Mouse (Mus musculus) lung, postnatal 4 days (tissue): ENCODE results near the gene Gm45521.

Source experiments
- DNase-seq, 2 experiments: peaks; one replicate each; pipeline ENCODE4 v3.0.0; 2021

The Gm45521 gene

DNA sequence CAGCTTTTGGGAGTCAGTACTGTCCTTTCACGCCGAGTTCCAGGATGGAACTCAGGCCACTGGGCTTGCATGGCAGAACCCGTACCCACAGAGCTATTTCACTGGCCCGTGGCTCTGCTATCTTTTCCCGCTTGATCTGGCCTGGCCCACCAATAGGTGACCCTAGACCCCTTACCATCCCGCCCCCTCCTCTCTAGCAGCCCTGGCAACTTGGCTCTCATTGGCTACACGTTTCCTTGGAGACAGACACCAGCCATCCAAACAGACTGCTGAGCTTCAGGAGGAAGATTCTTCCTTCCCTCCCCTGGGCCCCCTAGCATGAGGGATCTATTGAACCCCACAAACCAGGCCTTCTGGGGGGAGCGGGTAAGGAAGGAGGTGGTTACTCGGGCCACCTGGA lies at the start of gene Gm45521:
Gene Gm45521, plus strand, starts transcription at position 240 of the 400 bp plus-strand sequence.
- no peak for DNase-seq

DNA sequence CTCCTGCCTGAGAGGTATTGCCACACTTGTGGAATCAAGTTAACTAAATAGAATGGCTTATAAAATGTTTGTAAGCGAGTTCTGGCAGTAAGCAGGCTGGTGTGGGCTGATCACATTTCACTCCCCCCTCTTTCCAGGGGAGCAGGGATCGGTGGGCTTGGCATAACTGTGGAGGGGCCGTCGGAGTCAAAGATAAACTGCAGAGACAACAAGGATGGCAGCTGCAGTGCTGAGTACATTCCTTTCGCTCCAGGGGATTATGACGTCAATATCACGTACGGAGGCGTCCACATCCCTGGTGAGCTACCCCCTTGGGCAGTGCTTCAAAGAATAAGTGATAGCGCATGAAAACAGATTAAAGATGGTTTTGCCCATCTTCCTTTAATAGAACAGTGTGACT lies 47.6 kb upstream of the Gm45521 start:
- no peak for DNase-seq

- DNase-seq: peak; percentile 28 to 35
Measured at GRCm38 (mm10) chr14:7913842-7914241, 43.2 kb upstream of the Gm45521 start.

DNA sequence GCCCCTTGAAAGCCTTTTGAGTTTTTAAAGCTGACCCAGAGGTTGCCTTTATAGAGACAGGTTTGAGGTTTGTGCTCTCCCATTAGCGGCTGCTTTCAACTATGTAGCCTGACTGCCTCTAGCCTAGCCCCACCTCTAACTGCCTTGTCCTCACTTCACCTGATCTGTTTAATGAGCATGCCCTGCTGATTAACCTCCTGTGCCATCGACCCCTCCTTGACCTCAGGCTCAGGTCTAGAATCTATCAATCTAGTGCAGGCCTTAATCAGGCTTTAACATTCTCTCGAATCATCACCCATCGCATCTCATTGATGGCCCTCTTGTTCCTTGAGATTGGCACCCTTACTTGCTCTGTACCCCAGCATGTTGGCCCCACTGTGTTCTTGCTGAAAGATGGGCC lies 42.6 kb upstream of the Gm45521 start:
- no peak for DNase-seq

GRCm38 (mm10) chr14:7918150-7918991 lies 38.7 kb upstream of the Gm45521 start:
- no peak for DNase-seq

GRCm38 (mm10) chr14:7919309-7919708 lies 37.8 kb upstream of the Gm45521 start:
- no peak for DNase-seq

DNA sequence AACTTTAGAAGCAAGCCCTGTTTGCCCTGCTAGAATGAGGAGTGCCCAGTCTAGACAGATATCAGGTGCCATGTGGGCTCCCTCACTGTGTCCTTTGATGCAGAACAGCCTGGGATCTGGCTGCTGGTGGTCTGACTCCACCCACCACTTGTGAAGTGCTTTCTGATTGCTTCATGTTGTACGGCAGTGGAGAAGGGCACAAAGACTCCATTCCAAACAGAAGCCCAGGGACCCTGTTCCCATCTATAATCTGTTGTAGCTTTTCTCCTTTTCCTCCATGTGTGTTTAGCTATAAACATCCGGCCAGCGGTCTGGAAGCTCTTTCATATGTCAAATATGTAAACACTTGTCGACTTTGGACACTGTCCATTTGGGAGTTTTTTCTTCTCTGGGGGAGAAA lies 37.2 kb upstream of the Gm45521 start:
- DNase-seq: peak; percentile 46 to 53

DNA sequence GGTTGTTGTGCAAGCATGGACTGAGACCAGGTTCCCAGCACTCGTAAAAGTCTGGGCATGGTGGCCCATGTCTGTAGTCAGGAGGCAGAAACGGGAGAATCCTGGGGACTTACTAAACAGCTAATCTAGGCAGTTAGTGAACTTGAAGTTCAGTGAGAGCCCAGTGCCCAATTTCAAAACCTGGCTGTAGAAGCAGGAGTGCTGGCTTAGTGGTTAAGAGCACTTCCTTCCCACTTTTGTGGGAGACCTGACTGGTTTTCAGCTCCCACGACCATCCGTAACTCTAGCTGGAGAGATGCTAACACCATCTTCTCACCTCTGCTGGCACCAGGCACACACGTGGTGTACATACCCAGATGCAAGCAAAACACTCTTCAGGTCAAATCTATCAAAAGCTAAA lies 35.6 kb upstream of the Gm45521 start:
- DNase-seq: no peak

GRCm38 (mm10) chr14:7923635-7924034 lies 33.5 kb upstream of the Gm45521 start:
- no peak for DNase-seq

- no peak for DNase-seq
Measured at GRCm38 (mm10) chr14:7928362-7928761, 28.7 kb upstream of the Gm45521 start.

DNA sequence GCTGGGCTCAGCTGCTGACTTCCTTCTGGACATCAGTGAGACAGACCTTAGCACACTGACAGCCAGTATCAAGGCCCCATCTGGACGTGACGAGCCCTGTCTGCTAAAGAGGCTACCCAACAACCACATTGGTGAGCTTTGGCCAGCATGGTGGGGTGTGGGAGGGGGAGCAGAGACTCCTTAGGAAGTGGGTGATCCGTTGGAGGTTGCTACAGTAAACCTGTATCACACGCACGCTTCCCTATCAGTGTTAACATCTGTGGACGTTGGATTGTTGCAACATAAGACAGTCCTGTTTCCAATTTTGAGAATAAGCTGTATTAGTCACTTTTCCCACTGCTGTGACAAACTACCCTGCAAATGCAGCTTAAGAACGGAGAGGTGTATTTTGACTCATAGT lies 28.1 kb upstream of the Gm45521 start:
- DNase-seq: no peak

- no peak for DNase-seq
Measured at GRCm38 (mm10) chr14:7932151-7932550, 24.9 kb upstream of the Gm45521 start.

GRCm38 (mm10) chr14:7934166-7934565 lies 22.9 kb upstream of the Gm45521 start:
- DNase-seq: no peak

GRCm38 (mm10) chr14:7937052-7937630 lies 19.9 kb upstream of the Gm45521 start:
- peak; percentile 47 to 63 for DNase-seq

- DNase-seq: no peak
Measured at GRCm38 (mm10) chr14:7938809-7939784, 18.0 kb upstream of the Gm45521 start.

DNA sequence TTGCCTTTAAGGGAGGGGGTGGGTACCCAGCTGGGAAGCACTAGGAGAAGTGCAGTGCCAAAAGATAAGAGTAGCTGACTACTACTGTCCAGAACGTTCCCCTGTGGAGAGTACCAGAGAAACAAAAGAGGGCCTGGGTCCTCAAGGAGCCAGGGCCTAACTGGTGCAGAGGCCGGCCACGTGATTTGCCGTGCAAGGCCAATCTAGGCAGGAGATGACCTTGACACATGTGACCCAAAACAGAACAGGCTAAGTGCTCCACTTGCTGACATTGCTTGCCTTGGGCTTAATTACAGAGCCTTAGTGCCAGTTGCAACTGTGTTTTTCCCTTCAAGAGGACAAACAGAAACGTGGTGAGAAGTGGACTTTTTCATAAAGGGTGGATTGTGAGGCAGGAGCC lies 15.7 kb upstream of the Gm45521 start:
- DNase-seq: no peak

- DNase-seq: peak; percentile 52 to 78
Measured at GRCm38 (mm10) chr14:7943101-7943800, 13.8 kb upstream of the Gm45521 start.

DNA sequence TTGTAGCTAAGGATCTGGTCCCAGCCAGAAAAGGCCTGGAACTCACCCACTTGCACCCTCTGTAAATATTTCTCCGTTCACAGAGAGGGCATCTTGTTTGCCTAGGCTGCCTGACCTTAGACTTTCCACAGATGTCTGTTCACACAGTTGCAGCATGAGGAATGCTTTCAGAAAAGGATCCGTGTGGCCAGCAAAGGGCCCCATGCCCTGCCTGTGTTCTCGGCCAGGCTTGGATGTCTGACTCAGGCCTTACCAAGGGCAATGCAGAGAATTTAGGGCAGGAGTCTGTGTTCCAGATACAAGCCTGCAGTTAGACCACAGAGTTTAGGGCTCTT lies 13.3 kb upstream of the Gm45521 start:
- no peak for DNase-seq

DNA sequence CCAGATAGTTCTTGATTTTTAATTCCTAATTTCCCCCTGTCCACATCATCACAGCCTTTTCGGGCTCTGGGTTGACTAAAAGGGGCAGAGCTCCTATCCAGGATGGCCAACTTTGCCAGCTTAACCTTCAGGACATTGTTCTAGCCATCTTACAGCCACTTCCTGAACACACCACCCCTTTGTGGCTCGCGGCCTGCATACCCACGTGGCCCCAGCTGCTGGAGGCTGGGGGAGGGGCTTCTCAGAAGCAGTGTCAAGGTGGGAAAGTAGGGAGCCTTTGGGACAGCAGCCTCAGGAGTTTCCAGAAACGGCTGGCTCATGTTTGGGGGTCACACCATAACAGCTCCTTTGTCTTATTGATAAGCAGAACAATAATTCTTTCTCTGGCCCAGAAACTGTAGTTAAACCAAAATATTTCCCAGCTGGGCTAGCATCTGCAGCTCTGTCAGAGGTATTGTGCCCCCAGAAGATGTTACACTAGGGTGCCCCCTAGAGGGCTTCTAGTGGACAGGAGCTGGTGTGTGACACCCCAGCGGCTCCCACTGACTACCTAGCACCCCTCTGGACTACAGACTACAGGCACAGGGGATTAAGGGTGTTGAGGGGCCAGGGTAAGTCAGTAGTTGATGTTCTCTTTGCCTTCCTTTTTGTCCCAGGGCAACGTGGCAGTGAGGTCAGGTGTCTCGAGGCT lies 12.6 kb upstream of the Gm45521 start:
- peak in 1 of 2 experiments; percentile 29 for DNase-seq

DNA sequence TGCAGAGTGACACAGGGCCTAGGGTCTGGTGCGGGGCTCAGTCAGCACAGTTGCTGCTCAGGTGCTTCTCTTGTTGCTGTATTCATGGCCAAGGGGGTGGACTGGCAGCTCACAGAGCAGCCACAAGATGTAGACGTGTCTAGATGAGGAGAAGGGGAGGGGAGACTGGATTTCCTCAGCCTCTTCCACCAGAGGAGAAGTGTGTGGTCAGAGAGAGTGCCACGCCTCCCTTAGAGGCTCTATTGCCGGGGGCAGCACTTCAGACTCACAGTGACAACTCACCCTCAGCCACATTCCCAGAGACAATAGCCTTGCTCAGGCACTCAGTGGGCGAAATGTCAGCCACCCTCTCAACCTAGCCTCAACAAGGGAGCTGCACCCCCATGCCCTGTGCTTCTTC lies 11.8 kb upstream of the Gm45521 start:
- peak in 1 of 2 experiments; percentile 18 for DNase-seq

DNA sequence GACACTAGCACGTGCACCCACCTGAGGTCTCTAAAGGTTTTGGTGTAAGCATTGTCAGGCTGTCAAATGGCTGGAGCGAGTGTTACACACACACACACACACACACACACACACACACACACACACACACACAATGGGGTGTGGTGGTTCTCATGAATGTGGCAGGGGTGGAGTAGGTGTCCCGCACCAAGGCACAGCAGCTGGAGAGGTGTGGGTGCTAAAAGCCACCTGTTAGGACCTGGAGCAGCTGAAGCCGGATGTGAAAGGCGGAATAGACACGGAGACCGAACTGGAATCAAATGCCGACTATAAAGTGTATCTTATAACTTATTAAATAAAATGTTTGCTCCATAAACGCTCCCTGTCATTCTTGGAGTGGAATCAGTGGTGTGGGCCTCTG lies 5.9 kb upstream of the Gm45521 start:
- no peak for DNase-seq

DNA sequence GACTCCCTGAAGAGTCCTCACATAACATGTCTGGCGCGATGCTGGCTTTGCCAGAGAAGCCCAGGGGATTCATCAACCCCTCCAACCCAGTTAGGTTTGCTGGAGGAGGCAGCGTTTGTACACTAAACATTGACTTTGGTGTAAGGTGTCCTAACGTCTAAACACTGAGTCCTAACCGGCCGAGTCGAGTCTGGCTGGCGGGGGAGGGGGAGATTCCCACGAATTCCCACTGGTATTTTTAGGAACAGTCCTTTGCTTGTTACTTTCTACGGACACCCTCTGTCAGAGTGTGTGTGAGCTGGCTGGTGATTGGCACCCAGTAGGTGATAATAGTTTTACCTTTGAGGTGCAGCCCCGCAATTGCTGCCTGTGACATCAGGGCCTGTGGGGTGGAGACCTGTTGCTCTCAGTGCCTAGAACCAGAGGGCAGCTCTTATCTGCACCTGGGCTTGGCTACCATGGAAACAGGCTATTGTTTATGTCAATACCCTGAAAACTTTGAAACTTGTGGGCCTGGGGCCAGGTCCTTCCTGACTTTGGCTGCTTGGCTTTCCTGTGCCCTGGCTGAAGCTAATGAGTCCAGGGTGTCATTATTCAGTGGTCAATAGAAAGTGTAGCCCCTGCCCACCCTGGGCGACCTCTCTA lies 4.4 kb upstream of the Gm45521 start:
- DNase-seq: peak; percentile 61 to 67
